Mouse (Mus musculus) spleen, postnatal 36 days (tissue): Measurements from ENCODE around the gene Phb2.

Experiments
- DNase-seq, 2 experiments: peaks; one replicate each; pipeline ENCODE4 v3.0.0; 2022; ENCODE audit warnings: low spot score in 2 of 2, mixed read lengths in 1 of 2

The Phb2 gene

GRCm38 (mm10) chr6:124722876-124723473, 10.8 kb downstream of the Phb2 start:
- no peak for DNase-seq

- peak; percentile 79 to 86 for DNase-seq
Measured at GRCm38 (mm10) chr6:124723541-124723940, 11.4 kb downstream of the Phb2 start.

GRCm38 (mm10) chr6:124724472-124724871, 12.3 kb downstream of the Phb2 start:
- DNase-seq: no peak

- DNase-seq: no peak
Measured at GRCm38 (mm10) chr6:124728621-124729020, 16.5 kb downstream of the Phb2 start.

GRCm38 (mm10) chr6:124729850-124730705, 17.9 kb downstream of the Phb2 start:
- peak; percentile 86 to 91 for DNase-seq

GRCm38 (mm10) chr6:124731038-124731437, 18.9 kb downstream of the Phb2 start:
- no peak for DNase-seq

GRCm38 (mm10) chr6:124732476-124733370, 20.6 kb downstream of the Phb2 start:
- peak; percentile 96 for DNase-seq

- no peak for DNase-seq
Measured at GRCm38 (mm10) chr6:124734417-124734816, 22.3 kb downstream of the Phb2 start.

- DNase-seq: no peak
Measured at GRCm38 (mm10) chr6:124737040-124737439, 24.9 kb downstream of the Phb2 start.

GRCm38 (mm10) chr6:124738511-124739023, 26.4 kb downstream of the Phb2 start, which contains the start of gene Ptpn6:
TSS of gene Ptpn6 (minus strand) at chr6:124738714.
- peak in 1 of 2 experiments; percentile 58 for DNase-seq

GRCm38 (mm10) chr6:124739231-124739796, 27.2 kb downstream of the Phb2 start:
- DNase-seq: no peak

- DNase-seq: peak; percentile 59 to 68
Measured at GRCm38 (mm10) chr6:124740211-124740887, 28.2 kb downstream of the Phb2 start.

GRCm38 (mm10) chr6:124740888-124741761, 29.0 kb downstream of the Phb2 start, which contains the start of gene Grcc10:
TSS of gene Grcc10 (minus strand) at chr6:124741374.
- peak; percentile 89 to 91 for DNase-seq

GRCm38 (mm10) chr6:124741842-124742241, 29.7 kb downstream of the Phb2 start:
- DNase-seq: no peak

GRCm38 (mm10) chr6:124742839-124743514, 30.8 kb downstream of the Phb2 start:
- DNase-seq: no peak

- no peak for DNase-seq
Measured at GRCm38 (mm10) chr6:124743647-124744046, 31.5 kb downstream of the Phb2 start.

GRCm38 (mm10) chr6:124744755-124745321, 32.7 kb downstream of the Phb2 start:
- DNase-seq: no peak

GRCm38 (mm10) chr6:124745490-124746295, 33.6 kb downstream of the Phb2 start:
- DNase-seq: peak; percentile 93 to 94
